Mouse (Mus musculus) cerebellum, adult 2 months (tissue): ENCODE data around the gene Gmeb2.

Experiments
- CTCF ChIP-seq: fragments of 200-500 bp; IDR thresholded peaks from 2 replicates; pipeline ENCODE4 v1.5.1; 2011; ENCODE audit warnings: low read depth, mild to moderate bottlenecking, control low read depth, low read length, moderate library complexity, borderline replicate concordance; ENCODE audit not compliant: insufficient read depth
- POLR2A ChIP-seq: fragments of 200-500 bp; IDR thresholded peaks from 2 replicates; pipeline ENCODE4 v1.6.1; 2011; ENCODE audit warnings: low read length, control low read depth, borderline replicate concordance; ENCODE audit not compliant: insufficient read depth

DNA sequence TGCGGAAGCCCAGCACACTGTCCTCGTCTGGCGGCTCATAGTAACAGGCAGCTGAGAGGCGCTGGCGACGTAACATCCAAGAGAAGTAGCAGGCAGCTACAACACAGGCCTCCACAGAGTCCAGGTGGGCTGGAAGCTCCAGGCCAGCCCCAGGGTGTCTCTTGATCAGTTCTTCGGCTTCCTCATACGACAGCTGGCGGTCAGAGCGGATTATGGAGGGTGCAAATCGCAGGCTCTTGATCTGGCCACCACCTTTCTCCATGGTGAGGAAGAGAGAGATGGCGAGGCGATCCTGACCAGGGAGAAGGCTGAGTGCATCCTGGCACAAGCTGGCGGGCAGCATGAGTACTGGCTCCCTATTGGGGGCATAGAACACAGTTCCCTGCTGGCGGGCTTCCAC lies 54.4 kb downstream of the Gmeb2 start:
- TF ChIP-seq CTCF (no peak), POLR2A (no peak)
